In the genomic region with DNA sequence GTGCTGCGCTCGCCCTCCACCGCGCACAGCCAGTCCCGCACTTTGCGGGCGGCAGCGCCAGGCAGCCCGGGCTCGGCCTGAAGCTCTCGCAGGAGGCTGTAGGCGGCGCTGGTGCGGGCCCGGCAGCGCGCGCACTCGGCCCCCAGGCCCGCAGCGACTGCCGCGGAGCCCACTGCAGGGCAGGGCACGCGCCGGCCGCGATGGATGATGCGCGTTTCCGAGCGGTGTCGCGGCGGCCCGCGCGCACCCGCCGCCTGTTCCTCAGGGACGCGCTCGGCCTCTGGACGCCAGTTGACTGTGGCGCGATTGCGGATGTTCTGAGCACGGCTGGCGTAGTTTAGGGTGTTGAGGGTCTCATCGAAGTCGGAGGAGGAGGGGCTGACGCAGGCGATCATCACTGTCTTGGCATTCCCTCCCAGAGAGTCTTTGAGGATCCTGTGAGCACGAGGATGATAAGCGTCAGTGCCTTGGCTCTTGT, we compare ENCODE assay signal across 8 mouse cellular contexts. TPM values are rescaled to one million over a fixed set of nuclear protein-coding genes. Genes with fewer than 3 reads are reported as not detected.
DNase-seq lines count a peak whose midpoint lies in the region; ATAC-seq and TF ChIP-seq lines count a peak whose summit lies in the region.

No protein-coding gene starts in this region.

- H3K9me3 ChIP-seq in forebrain, embryonic 15.5 days, result no peaks in the 10 kb centered on the region
- H3K9me3 ChIP-seq in stomach, embryonic 15.5 days, result no peaks in the 10 kb centered on the region

- peak overlapping the region; percentile 44 for H3K4me3 ChIP-seq in left cerebral cortex, adult 2 months
- peak overlapping the region; percentile 95 for H3K4me3 ChIP-seq in cerebellum, adult 2 months (replicated peaks; ENCODE audit: insufficient read depth, low read depth, low read length)
- H3K4me3 ChIP-seq in forebrain, embryonic 15.5 days, result peak overlapping the region; percentile 48
- H3K4me3 ChIP-seq in stomach, embryonic 15.5 days (replicated peaks), result peak overlapping the region; percentile 38

- peak; percentile 61 to 75 for DNase-seq in left cerebral cortex, adult 2 months (ENCODE audit: extremely low spot score in 1 of 2, low spot score in 2 of 2)
- no peak for DNase-seq in left cerebral cortex, adult 9 months (ENCODE audit: low spot score in 2 of 2)
- DNase-seq in cerebellum, adult 2 months, result peak; percentile 67 to 73
- DNase-seq in kidney, postnatal 10 days, result peak; percentile 61
- DNase-seq in spleen, postnatal 14 days (ENCODE audit: low spot score in 2 of 2), result no peak

- peak overlapping the region; percentile 48; the same call in 1 of the 2 replicates for H3K27ac ChIP-seq in left cerebral cortex, adult 2 months
- no peak overlapping the region for H3K27ac ChIP-seq in cerebellum, adult 2 months (ENCODE audit: insufficient read depth, low read length)
- H3K27ac ChIP-seq in forebrain, embryonic 15.5 days (replicated peaks), result 0 out of 2 replicates have a peak overlapping the region, but pooled peaks have one; percentile 6
- H3K27ac ChIP-seq in stomach, embryonic 15.5 days, result no peak overlapping the region

- no peaks in the 10 kb centered on the region for H3K4me1 ChIP-seq in cerebellum, adult 2 months (ENCODE audit: control insufficient read depth, insufficient read depth, low read length)
- H3K4me1 ChIP-seq in forebrain, embryonic 15.5 days, result peaks cover 13% of the 10 kb centered on the region
- peaks cover 9% of the 10 kb centered on the region; the same call in 1 of the 2 replicates for H3K4me1 ChIP-seq in stomach, embryonic 15.5 days

- TF ChIP-seq CTCF in left cerebral cortex, adult 2 months (IDR thresholded peaks at IDR 0.05), result peak; percentile 66
- peak; percentile 28; the same call in 1 of the 2 replicates for TF ChIP-seq CTCF in cerebellum, adult 2 months (IDR thresholded peaks at IDR 0.05; ENCODE audit: borderline replicate concordance, insufficient read depth, low read depth, low read length)

- 2% methylated on average over 55 of the region's 55 CpGs for WGBS in cerebellum, adult 2 months
- WGBS in forebrain, embryonic 15.5 days, result 1% methylated on average over 55 of the region's 55 CpGs
- 3% methylated on average over 55 of the region's 55 CpGs for WGBS in stomach, embryonic 15.5 days

- H3K4me2 ChIP-seq in forebrain, embryonic 15.5 days (replicated peaks), result peak overlapping the region; percentile 68
- H3K4me2 ChIP-seq in stomach, embryonic 15.5 days, result peak overlapping the region; percentile 79

- no peaks in the 10 kb centered on the region for H3K36me3 ChIP-seq in forebrain, embryonic 15.5 days
- H3K36me3 ChIP-seq in stomach, embryonic 15.5 days, result no peaks in the 10 kb centered on the region

- TF ChIP-seq POLR2A in cerebellum, adult 2 months (IDR thresholded peaks at IDR 0.05; ENCODE audit: borderline replicate concordance, insufficient read depth, low read length), result 0 out of 2 replicates have a peak, but pooled peaks have one; percentile 30

- H3K9ac ChIP-seq in forebrain, embryonic 15.5 days (replicated peaks), result peak overlapping the region; percentile 58
- no peak overlapping the region; the same call in 1 of the 2 replicates for H3K9ac ChIP-seq in stomach, embryonic 15.5 days

- intact Hi-C loops in left cerebral cortex, adult 2 months (cut with DNase I), result no loop called here

- ATAC-seq in forebrain, embryonic 15.5 days (replicated peaks), result peak; percentile 91
- ATAC-seq in megakaryocyte progenitor cell, adult 5-6 weeks (replicated peaks; ENCODE audit: poor library complexity), result peak; percentile 67
- peak; percentile 53; the same call in 1 of the 2 replicates for ATAC-seq in stomach, embryonic 15.5 days (ENCODE audit: insufficient read depth, low FRiP score, low read depth)

- H3K27me3 ChIP-seq in cerebellum, adult 2 months (ENCODE audit: control insufficient read depth, insufficient read depth, low read length), result no peaks in the 10 kb centered on the region
- no peaks in the 10 kb centered on the region for H3K27me3 ChIP-seq in forebrain, embryonic 15.5 days
- H3K27me3 ChIP-seq in stomach, embryonic 15.5 days (replicated peaks), result peaks cover 7% of the 10 kb centered on the region

RNA-seq across cellular contexts. Expression of gene Kif7, which starts 5.4 kb away (rescaled TPM):
- total RNA-seq in left cerebral cortex, adult 2 months (2021), result 1 to 10 TPM; 1.4 to 1.7 TPM
- polyA plus RNA-seq in cerebellum, adult 2 months (2012; rRNA removed), result 1.4 TPM in 2 replicates
- polyA plus RNA-seq in forebrain, embryonic 15.5 days (2015; fragmentation: Nextera tagmentation; extraction: Ambion mirVana), result 3.3 and 3.4 TPM in 2 replicates
- total RNA-seq in megakaryocyte progenitor cell, adult 5-6 weeks (2015), result 0.30 and 0.49 TPM in 2 replicates
- total RNA-seq in megakaryocyte progenitor cell, adult 5-6 weeks (2017), result 1.0 and 1.5 TPM in 2 replicates
- 3.5 and 4.0 TPM in 2 replicates for polyA plus RNA-seq in stomach, embryonic 15.5 days (2015; fragmentation: Nextera tagmentation; extraction: Ambion mirVana)

RNA-seq across cellular contexts. Expression of gene Plin1, which starts 22.5 kb away (rescaled TPM):
- total RNA-seq in left cerebral cortex, adult 2 months (2021), result not detected
- polyA plus RNA-seq in cerebellum, adult 2 months (2012; rRNA removed), result 0.10 and 0.36 TPM in 2 replicates
- not detected in 2 replicates for polyA plus RNA-seq in forebrain, embryonic 15.5 days (2015; fragmentation: Nextera tagmentation; extraction: Ambion mirVana)
- not detected in 2 replicates for total RNA-seq in megakaryocyte progenitor cell, adult 5-6 weeks (2015)
- total RNA-seq in megakaryocyte progenitor cell, adult 5-6 weeks (2017), result not detected in 2 replicates
- not detected in 2 replicates for polyA plus RNA-seq in stomach, embryonic 15.5 days (2015; fragmentation: Nextera tagmentation; extraction: Ambion mirVana)

RNA-seq across cellular contexts. Expression of gene Pex11a, which starts 32.8 kb away (rescaled TPM):
- total RNA-seq in left cerebral cortex, adult 2 months (2021), result 10 to 100 TPM; 10.1 to 11.5 TPM
- polyA plus RNA-seq in cerebellum, adult 2 months (2012; rRNA removed), result 9.1 and 10.5 TPM in 2 replicates
- 16.9 and 18.8 TPM in 2 replicates for polyA plus RNA-seq in forebrain, embryonic 15.5 days (2015; fragmentation: Nextera tagmentation; extraction: Ambion mirVana)
- 1.7 TPM in 2 replicates for total RNA-seq in megakaryocyte progenitor cell, adult 5-6 weeks (2015)
- 1.7 and 2.4 TPM in 2 replicates for total RNA-seq in megakaryocyte progenitor cell, adult 5-6 weeks (2017)
- polyA plus RNA-seq in stomach, embryonic 15.5 days (2015; fragmentation: Nextera tagmentation; extraction: Ambion mirVana), result 9.3 and 11.8 TPM in 2 replicates

RNA-seq across cellular contexts. Expression of gene Wdr93, which starts 32.8 kb away (rescaled TPM):
- under 1 TPM in 1 of 2 experiments, not detected in 1; 0.35 TPM for total RNA-seq in left cerebral cortex, adult 2 months (2021)
- polyA plus RNA-seq in cerebellum, adult 2 months (2012; rRNA removed), result 0.23 and 0.27 TPM in 2 replicates
- 0.23 and 0.85 TPM in 2 replicates for polyA plus RNA-seq in forebrain, embryonic 15.5 days (2015; fragmentation: Nextera tagmentation; extraction: Ambion mirVana)
- not detected in 2 replicates for total RNA-seq in megakaryocyte progenitor cell, adult 5-6 weeks (2015)
- total RNA-seq in megakaryocyte progenitor cell, adult 5-6 weeks (2017), result not detected in 2 replicates
- polyA plus RNA-seq in stomach, embryonic 15.5 days (2015; fragmentation: Nextera tagmentation; extraction: Ambion mirVana), result 0.26 and 0.35 TPM in 2 replicates

RNA-seq across cellular contexts. Expression of gene Ticrr, which starts 50.2 kb away (rescaled TPM):
- under 1 TPM in 1 of 2 experiments, not detected in 1; 0.11 TPM for total RNA-seq in left cerebral cortex, adult 2 months (2021)
- polyA plus RNA-seq in cerebellum, adult 2 months (2012; rRNA removed), result 0.05 and 0.10 TPM in 2 replicates
- polyA plus RNA-seq in forebrain, embryonic 15.5 days (2015; fragmentation: Nextera tagmentation; extraction: Ambion mirVana), result 5.0 and 5.8 TPM in 2 replicates
- 32.2 and 41.3 TPM in 2 replicates for total RNA-seq in megakaryocyte progenitor cell, adult 5-6 weeks (2015)
- total RNA-seq in megakaryocyte progenitor cell, adult 5-6 weeks (2017), result 16.9 and 19.4 TPM in 2 replicates
- 9.2 and 10.6 TPM in 2 replicates for polyA plus RNA-seq in stomach, embryonic 15.5 days (2015; fragmentation: Nextera tagmentation; extraction: Ambion mirVana)

Comparison
In these comparisons a context has a peak if more than half of its experiments do, and no peak if none do; other contexts are left out.
1. DNase-seq: peak in left cerebral cortex, adult 2 months (2 of 2), cerebellum, adult 2 months (2 of 2) and kidney, postnatal 10 days (single experiment); none in left cerebral cortex, adult 9 months (0 of 2) and spleen, postnatal 14 days (0 of 2).
2. H3K27ac ChIP-seq: peak in left cerebral cortex, adult 2 months (single experiment) and forebrain, embryonic 15.5 days (single experiment); none in cerebellum, adult 2 months (single experiment) and stomach, embryonic 15.5 days (single experiment).
3. H3K4me3 ChIP-seq: peak in every context shown above with its lines; median percentile 95 in cerebellum, adult 2 months; 48 in forebrain, embryonic 15.5 days; 44 in left cerebral cortex, adult 2 months; 38 in stomach, embryonic 15.5 days.
4. Peak in every context shown above with its lines, with median percentiles within 50 percentile points of each other: ATAC-seq.